Comparison of ENCODE assay signal across 8 mouse cellular contexts in the genomic region with DNA sequence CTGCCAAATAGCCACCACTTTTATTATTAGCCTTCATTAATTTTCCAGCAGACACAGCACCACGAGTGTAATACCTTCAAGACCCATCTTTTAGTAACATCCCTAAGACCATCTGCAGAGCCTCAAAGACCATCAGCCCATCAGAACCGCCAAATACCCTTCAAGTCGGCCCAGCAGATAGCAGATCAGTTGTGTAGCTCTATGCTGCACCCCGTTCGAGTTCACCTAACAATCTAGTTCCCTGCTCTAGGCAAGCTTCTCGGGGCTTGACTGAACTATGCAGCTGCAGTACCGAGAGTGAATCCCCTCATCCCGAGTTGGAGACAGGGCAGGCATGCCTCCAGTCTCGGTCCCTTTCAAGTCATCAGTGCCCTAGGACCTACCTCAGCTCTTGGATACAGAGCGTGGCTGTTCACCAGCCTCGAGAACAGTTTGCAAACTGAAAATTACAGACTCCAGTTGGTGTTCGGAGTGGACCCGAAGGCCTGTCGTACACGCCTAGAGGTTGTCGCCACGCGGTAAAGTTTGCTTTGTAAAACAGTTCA. TPM values are rescaled to one million over a fixed set of nuclear protein-coding genes. Genes with fewer than 3 reads are reported as not detected.
DNase-seq lines count a peak whose midpoint lies in the region; ATAC-seq and TF ChIP-seq lines count a peak whose summit lies in the region.

No protein-coding gene starts in this region.

- WGBS in kidney, embryonic 15.5 days, result 19% methylated on average over 18 of the region's 18 CpGs
- WGBS in embryonic facial prominence, embryonic 10.5 days, result 18% methylated on average over 18 of the region's 18 CpGs
- 20% methylated on average over 18 of the region's 18 CpGs for WGBS in intestine, embryonic 15.5 days
- WGBS in midbrain, postnatal 0 days, result 20% methylated on average over 18 of the region's 18 CpGs

- DNase-seq in kidney, postnatal 36 days, result no peak
- no peak for DNase-seq in embryonic facial prominence, embryonic 10.5 days (ENCODE audit: low spot score)
- no peak for DNase-seq in midbrain, postnatal 0 days (ENCODE audit: low spot score)
- DNase-seq in urinary bladder, postnatal 36 days (ENCODE audit: low spot score in 2 of 2), result no peak
- DNase-seq in layer of hippocampus, postnatal 14 days (ENCODE audit: low spot score in 2 of 2), result no peak
- DNase-seq in frontal cortex, postnatal 10 days (ENCODE audit: low spot score in 2 of 2), result no peak

- ATAC-seq in kidney, embryonic 15.5 days (replicated peaks; ENCODE audit: low FRiP score), result peak; percentile 59
- ATAC-seq in intestine, embryonic 15.5 days, result peak; percentile 71
- 0 out of 2 replicates have a peak, but pooled peaks have one; percentile 18 for ATAC-seq in midbrain, postnatal 0 days (ENCODE audit: low FRiP score)

- no peak for TF ChIP-seq CTCF in midbrain, postnatal 0 days (IDR thresholded peaks at IDR 0.05)

- no peak overlapping the region for H3K27ac ChIP-seq in kidney, embryonic 15.5 days
- peak overlapping the region; percentile 92 for H3K27ac ChIP-seq in embryonic facial prominence, embryonic 10.5 days (replicated peaks)
- H3K27ac ChIP-seq in intestine, embryonic 15.5 days, result no peak overlapping the region
- no peak overlapping the region for H3K27ac ChIP-seq in midbrain, postnatal 0 days (ENCODE audit: low read depth, low read length)

- peaks cover 4% of the 10 kb centered on the region; the same call in 1 of the 2 replicates for H3K4me1 ChIP-seq in kidney, embryonic 15.5 days
- H3K4me1 ChIP-seq in embryonic facial prominence, embryonic 10.5 days, result no peaks in the 10 kb centered on the region
- no peaks in the 10 kb centered on the region for H3K4me1 ChIP-seq in intestine, embryonic 15.5 days (replicated peaks)
- no peaks in the 10 kb centered on the region for H3K4me1 ChIP-seq in midbrain, postnatal 0 days (ENCODE audit: insufficient read depth, low read length)

- H3K36me3 ChIP-seq in kidney, embryonic 15.5 days, result 0 out of 2 replicates have a peak, but pooled peaks cover under 1% of the 10 kb centered on the region
- peaks cover 10% of the 10 kb centered on the region; the same call in 1 of the 2 replicates for H3K36me3 ChIP-seq in embryonic facial prominence, embryonic 10.5 days (replicated peaks)
- H3K36me3 ChIP-seq in intestine, embryonic 15.5 days, result no peaks in the 10 kb centered on the region
- no peaks in the 10 kb centered on the region for H3K36me3 ChIP-seq in midbrain, postnatal 0 days (ENCODE audit: insufficient read depth, low read length)

- no peaks in the 10 kb centered on the region for H3K9me3 ChIP-seq in kidney, embryonic 15.5 days (replicated peaks)
- H3K9me3 ChIP-seq in embryonic facial prominence, embryonic 10.5 days, result no peaks in the 10 kb centered on the region
- H3K9me3 ChIP-seq in intestine, embryonic 15.5 days, result no peaks in the 10 kb centered on the region
- H3K9me3 ChIP-seq in midbrain, postnatal 0 days (ENCODE audit: low read length), result no peaks in the 10 kb centered on the region

- no peaks in the 10 kb centered on the region for H3K27me3 ChIP-seq in kidney, embryonic 15.5 days
- H3K27me3 ChIP-seq in embryonic facial prominence, embryonic 10.5 days (replicated peaks; ENCODE audit: low read depth, poor library complexity, severe bottlenecking), result no peaks in the 10 kb centered on the region
- H3K27me3 ChIP-seq in intestine, embryonic 15.5 days (replicated peaks), result no peaks in the 10 kb centered on the region
- no peaks in the 10 kb centered on the region for H3K27me3 ChIP-seq in midbrain, postnatal 0 days (ENCODE audit: insufficient read depth, low read length)

- H3K9ac ChIP-seq in kidney, embryonic 15.5 days, result peak overlapping the region; percentile 51
- peak overlapping the region; percentile 38 for H3K9ac ChIP-seq in intestine, embryonic 15.5 days
- peak overlapping the region; percentile 57 for H3K9ac ChIP-seq in midbrain, postnatal 0 days (replicated peaks; ENCODE audit: low read length, poor library complexity, severe bottlenecking)

- peak overlapping the region; percentile 61 for H3K4me3 ChIP-seq in kidney, embryonic 15.5 days (replicated peaks)
- H3K4me3 ChIP-seq in embryonic facial prominence, embryonic 10.5 days, result peak overlapping the region; percentile 65
- H3K4me3 ChIP-seq in intestine, embryonic 15.5 days (replicated peaks), result peak overlapping the region; percentile 50
- peak overlapping the region; percentile 51 for H3K4me3 ChIP-seq in midbrain, postnatal 0 days (ENCODE audit: low read depth, low read length)

- H3K4me2 ChIP-seq in kidney, embryonic 15.5 days, result peak overlapping the region; percentile 55
- peak overlapping the region; percentile 54 for H3K4me2 ChIP-seq in intestine, embryonic 15.5 days (replicated peaks)
- peak overlapping the region; percentile 52 for H3K4me2 ChIP-seq in midbrain, postnatal 0 days (ENCODE audit: low read depth, low read length, poor library complexity, severe bottlenecking)

RNA-seq across cellular contexts. Expression of a gene that starts 0.3 kb away (rescaled TPM):
- polyA plus RNA-seq in kidney, embryonic 15.5 days (2015; fragmentation: Nextera tagmentation; extraction: Ambion mirVana), result 39.7 and 40.4 TPM in 2 replicates
- polyA plus RNA-seq in embryonic facial prominence, embryonic 10.5 days (2016; fragmentation: Nextera tagmentation; extraction: Ambion mirVana), result 50.5 and 52.4 TPM in 2 replicates
- polyA plus RNA-seq in intestine, embryonic 15.5 days (2015; fragmentation: Nextera tagmentation; extraction: Ambion mirVana), result 33.0 and 34.8 TPM in 2 replicates
- 39.6 and 39.9 TPM in 2 replicates for total RNA-seq in midbrain, postnatal 0 days (2014; rRNA removed)
- 35.4 and 39.9 TPM in 2 replicates for polyA plus RNA-seq in midbrain, postnatal 0 days (2015; fragmentation: Nextera tagmentation; extraction: Ambion mirVana)
- 10 to 100 TPM; 23.5 to 25.3 TPM for total RNA-seq in layer of hippocampus, postnatal 14 days (2021)

RNA-seq across cellular contexts. Expression of a gene that starts 19.1 kb away (rescaled TPM):
- 1.4 and 3.4 TPM in 2 replicates for polyA plus RNA-seq in kidney, embryonic 15.5 days (2015; fragmentation: Nextera tagmentation; extraction: Ambion mirVana)
- 4.2 and 4.6 TPM in 2 replicates for polyA plus RNA-seq in embryonic facial prominence, embryonic 10.5 days (2016; fragmentation: Nextera tagmentation; extraction: Ambion mirVana)
- polyA plus RNA-seq in intestine, embryonic 15.5 days (2015; fragmentation: Nextera tagmentation; extraction: Ambion mirVana), result 9.1 and 13.9 TPM in 2 replicates
- total RNA-seq in midbrain, postnatal 0 days (2014; rRNA removed), result 14.4 and 22.4 TPM in 2 replicates
- 17.1 and 17.5 TPM in 2 replicates for polyA plus RNA-seq in midbrain, postnatal 0 days (2015; fragmentation: Nextera tagmentation; extraction: Ambion mirVana)
- total RNA-seq in layer of hippocampus, postnatal 14 days (2021), result 10 to 100 TPM; 10.1 to 11.0 TPM

RNA-seq across cellular contexts. Expression of a gene that starts 45.5 kb away (rescaled TPM):
- 6.8 and 8.1 TPM in 2 replicates for polyA plus RNA-seq in kidney, embryonic 15.5 days (2015; fragmentation: Nextera tagmentation; extraction: Ambion mirVana)
- 13.0 and 13.1 TPM in 2 replicates for polyA plus RNA-seq in embryonic facial prominence, embryonic 10.5 days (2016; fragmentation: Nextera tagmentation; extraction: Ambion mirVana)
- 7.2 and 7.4 TPM in 2 replicates for polyA plus RNA-seq in intestine, embryonic 15.5 days (2015; fragmentation: Nextera tagmentation; extraction: Ambion mirVana)
- total RNA-seq in midbrain, postnatal 0 days (2014; rRNA removed), result 59.9 and 68.0 TPM in 2 replicates
- 42.3 and 44.4 TPM in 2 replicates for polyA plus RNA-seq in midbrain, postnatal 0 days (2015; fragmentation: Nextera tagmentation; extraction: Ambion mirVana)
- 10 to 100 TPM; 87.1 to 91.3 TPM for total RNA-seq in layer of hippocampus, postnatal 14 days (2021)

RNA-seq across cellular contexts. Expression of a gene that starts 58.5 kb away (rescaled TPM):
- 34.1 and 36.9 TPM in 2 replicates for polyA plus RNA-seq in kidney, embryonic 15.5 days (2015; fragmentation: Nextera tagmentation; extraction: Ambion mirVana)
- 25.8 and 35.2 TPM in 2 replicates for polyA plus RNA-seq in embryonic facial prominence, embryonic 10.5 days (2016; fragmentation: Nextera tagmentation; extraction: Ambion mirVana)
- polyA plus RNA-seq in intestine, embryonic 15.5 days (2015; fragmentation: Nextera tagmentation; extraction: Ambion mirVana), result 83.7 and 85.1 TPM in 2 replicates
- total RNA-seq in midbrain, postnatal 0 days (2014; rRNA removed), result 24.7 and 26.6 TPM in 2 replicates
- 22.9 and 26.9 TPM in 2 replicates for polyA plus RNA-seq in midbrain, postnatal 0 days (2015; fragmentation: Nextera tagmentation; extraction: Ambion mirVana)
- 10 to 100 TPM; 30.5 to 42.9 TPM for total RNA-seq in layer of hippocampus, postnatal 14 days (2021)

Comparison
In these comparisons a context has a peak if more than half of its experiments do, and no peak if none do; other contexts are left out.
1. ATAC-seq: peak in every context shown above with its lines; median percentile 71 in intestine, embryonic 15.5 days; 59 in kidney, embryonic 15.5 days; 18 in midbrain, postnatal 0 days.